Mouse (Mus musculus): ENCODE results near the gene Smco4. TPM values are rescaled to one million over a fixed set of nuclear protein-coding genes. Genes with fewer than 3 reads are reported as not detected.

Gene Smco4
- polyA plus RNA-seq, 1 experiment, result 10.5 TPM

DNA sequence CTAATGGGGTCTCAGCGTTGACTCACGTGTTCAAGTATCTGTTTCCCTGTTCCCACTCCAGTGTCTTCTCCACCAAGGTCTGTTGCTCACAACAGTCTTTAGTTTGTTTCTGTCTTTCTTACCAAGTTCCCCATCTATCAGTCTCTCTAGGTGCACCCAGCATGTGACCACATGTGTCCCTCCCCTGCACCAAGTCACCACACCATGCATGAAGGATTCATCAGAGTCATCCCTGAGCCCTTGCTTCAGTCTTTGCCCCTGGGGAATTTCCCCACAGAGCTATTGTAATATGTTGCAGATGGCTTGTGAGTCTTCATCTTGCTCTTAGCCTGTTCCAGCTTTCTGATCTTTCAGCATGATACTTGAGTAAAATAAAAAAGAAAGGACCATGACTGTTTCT, 40.9 kb downstream of the Smco4 start:
- H3K79me2 ChIP-seq (ENCODE audit: control insufficient read depth, insufficient read depth), result no peaks in the 10 kb centered on the region
- H3ac ChIP-seq (ENCODE audit: control insufficient read depth, insufficient read length), result no peak overlapping the region

DNA sequence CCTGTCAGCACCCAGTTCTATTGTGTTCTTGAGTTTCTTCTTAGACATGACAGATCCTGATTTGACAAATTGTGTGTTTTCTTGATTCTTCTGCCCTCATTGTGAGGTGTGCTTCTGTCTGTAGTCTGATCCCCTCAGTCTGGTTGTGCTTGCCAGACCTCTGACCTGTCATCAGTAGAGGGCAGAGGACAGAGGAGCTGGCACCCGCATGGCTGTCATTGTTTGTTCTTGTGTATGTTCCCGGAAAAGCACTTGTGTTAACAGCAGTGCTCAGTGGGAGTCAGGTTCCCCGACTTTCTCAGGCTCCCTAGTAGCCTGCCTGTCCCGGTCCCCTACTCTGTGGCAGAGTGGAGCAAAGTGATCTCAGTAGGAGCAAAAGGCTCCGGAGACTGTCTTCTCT, 42.2 kb downstream of the Smco4 start:
- H3K4me3 ChIP-seq, result no peak overlapping the region

More for the DNA sequence above, 40.9 kb downstream of the Smco4 start:
- H3K27me3 ChIP-seq (ENCODE audit: control insufficient read depth, insufficient read depth, insufficient read length), result no peaks in the 10 kb centered on the region
- no peak for TF ChIP-seq MYOG (IDR thresholded peaks at IDR 0.05; ENCODE audit: control insufficient read depth in 1 of 3, insufficient read depth in 1 of 3, insufficient read length in 2 of 3, low read depth in 2 of 3)
- TF ChIP-seq TCF12 (IDR thresholded peaks at IDR 0.05; ENCODE audit: insufficient read depth, poor library complexity, severe bottlenecking), result no peak
- TF ChIP-seq CEBPB (IDR thresholded peaks at IDR 0.05; ENCODE audit: insufficient read depth, poor library complexity, severe bottlenecking), result no peak
- no peak for TF ChIP-seq SRF (IDR thresholded peaks at IDR 0.05; ENCODE audit: control insufficient read depth, insufficient read length, low read depth)
- TF ChIP-seq MAX (IDR thresholded peaks at IDR 0.05; ENCODE audit: low read depth), result no peak
- no peak for TF ChIP-seq REST (IDR thresholded peaks at IDR 0.05; ENCODE audit: insufficient read depth, insufficient read length)
- H3K4me3 ChIP-seq, result no peak overlapping the region
- no peaks in the 10 kb centered on the region for H3K36me3 ChIP-seq (ENCODE audit: control insufficient read depth, insufficient read depth)
- no peak overlapping the region for H3K4me2 ChIP-seq (ENCODE audit: low read depth)

DNA sequence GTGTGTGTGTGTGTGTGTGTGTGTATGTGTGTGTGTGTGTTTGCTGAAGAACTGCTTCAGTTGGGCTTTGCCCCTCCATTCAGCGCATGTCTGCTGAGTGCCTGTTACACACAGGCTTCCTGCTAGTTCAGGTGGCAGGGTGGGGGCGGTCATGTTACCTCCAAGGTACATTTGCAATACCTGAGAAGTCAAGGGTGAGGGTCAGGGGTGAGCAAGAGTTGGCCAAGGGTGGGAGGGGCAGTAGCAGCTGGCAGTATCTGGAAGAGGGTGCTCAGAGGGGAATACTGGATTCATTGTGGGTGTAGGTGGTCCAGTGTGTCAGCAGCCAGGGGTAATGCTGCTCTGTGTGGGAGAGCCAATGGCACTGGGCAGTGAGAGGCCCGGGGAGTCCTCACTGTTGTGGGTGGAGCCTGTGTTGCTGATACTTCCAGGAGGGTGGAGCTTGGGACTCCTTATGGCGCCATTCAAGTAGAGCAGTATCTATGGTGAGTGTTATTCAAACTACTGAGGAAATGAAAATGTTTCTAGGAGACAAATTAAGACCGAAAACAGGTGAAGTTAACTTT, 43.7 kb downstream of the Smco4 start:
- H3K27me3 ChIP-seq (ENCODE audit: control insufficient read depth, insufficient read depth, insufficient read length), result no peaks in the 10 kb centered on the region
- H3K4me3 ChIP-seq, result no peak overlapping the region
- H3K4me2 ChIP-seq (ENCODE audit: low read depth), result no peak overlapping the region
- TF ChIP-seq MYOD1 (IDR thresholded peaks at IDR 0.05; ENCODE audit: control insufficient read depth in 1 of 3, insufficient read length in 2 of 3, low read depth in 2 of 3), result no peak
- no peak for TF ChIP-seq E2F4 (IDR thresholded peaks at IDR 0.05; ENCODE audit: insufficient read depth)
- TF ChIP-seq POLR2A (IDR thresholded peaks at IDR 0.05; ENCODE audit: insufficient read length, low read depth), result no peak
- no peak for TF ChIP-seq MYOG (IDR thresholded peaks at IDR 0.05; ENCODE audit: control insufficient read depth in 1 of 3, insufficient read depth in 1 of 3, insufficient read length in 2 of 3, low read depth in 2 of 3)
- TF ChIP-seq REST (IDR thresholded peaks at IDR 0.05; ENCODE audit: insufficient read depth, insufficient read length), result no peak
- TF ChIP-seq USF1 (IDR thresholded peaks at IDR 0.05; ENCODE audit: low read depth), result no peak
- no peak for TF ChIP-seq SRF (IDR thresholded peaks at IDR 0.05; ENCODE audit: control insufficient read depth, insufficient read length, low read depth)
- TF ChIP-seq TCF3 (IDR thresholded peaks at IDR 0.05; ENCODE audit: insufficient read length, low read depth), result no peak
- no peak for TF ChIP-seq TCF12 (IDR thresholded peaks at IDR 0.05; ENCODE audit: insufficient read depth, poor library complexity, severe bottlenecking)
- TF ChIP-seq POLR2AphosphoS2 (IDR thresholded peaks at IDR 0.05; ENCODE audit: insufficient read length, low read depth), result no peak
- TF ChIP-seq MAX (IDR thresholded peaks at IDR 0.05; ENCODE audit: low read depth), result no peak
- no peak for TF ChIP-seq CEBPB (IDR thresholded peaks at IDR 0.05; ENCODE audit: insufficient read depth, poor library complexity, severe bottlenecking)
- no peaks in the 10 kb centered on the region for H3K79me2 ChIP-seq (ENCODE audit: control insufficient read depth, insufficient read depth)
- H3ac ChIP-seq (ENCODE audit: control insufficient read depth, insufficient read length), result no peak overlapping the region
- H3K36me3 ChIP-seq (ENCODE audit: control insufficient read depth, insufficient read depth), result no peaks in the 10 kb centered on the region

More for the DNA sequence above, 42.2 kb downstream of the Smco4 start:
- H3K4me2 ChIP-seq (ENCODE audit: low read depth), result no peak overlapping the region
- no peaks in the 10 kb centered on the region for H3K79me2 ChIP-seq (ENCODE audit: control insufficient read depth, insufficient read depth)
- no peaks in the 10 kb centered on the region for H3K27me3 ChIP-seq (ENCODE audit: control insufficient read depth, insufficient read depth, insufficient read length)
- H3K36me3 ChIP-seq (ENCODE audit: control insufficient read depth, insufficient read depth), result no peaks in the 10 kb centered on the region
- no peak for TF ChIP-seq SRF (IDR thresholded peaks at IDR 0.05; ENCODE audit: control insufficient read depth, insufficient read length, low read depth)
- no peak for TF ChIP-seq E2F4 (IDR thresholded peaks at IDR 0.05; ENCODE audit: insufficient read depth)
- TF ChIP-seq USF1 (IDR thresholded peaks at IDR 0.05; ENCODE audit: low read depth), result no peak
- no peak for TF ChIP-seq REST (IDR thresholded peaks at IDR 0.05; ENCODE audit: insufficient read depth, insufficient read length)
- TF ChIP-seq CEBPB (IDR thresholded peaks at IDR 0.05; ENCODE audit: insufficient read depth, poor library complexity, severe bottlenecking), result no peak
- no peak for TF ChIP-seq TCF12 (IDR thresholded peaks at IDR 0.05; ENCODE audit: insufficient read depth, poor library complexity, severe bottlenecking)
- TF ChIP-seq POLR2AphosphoS2 (IDR thresholded peaks at IDR 0.05; ENCODE audit: insufficient read length, low read depth), result no peak
- no peak for TF ChIP-seq MYOD1 (IDR thresholded peaks at IDR 0.05; ENCODE audit: control insufficient read depth in 1 of 3, insufficient read length in 2 of 3, low read depth in 2 of 3)
- TF ChIP-seq MYOG (IDR thresholded peaks at IDR 0.05; ENCODE audit: control insufficient read depth in 1 of 3, insufficient read depth in 1 of 3, insufficient read length in 2 of 3, low read depth in 2 of 3), result no peak
- TF ChIP-seq TCF3 (IDR thresholded peaks at IDR 0.05; ENCODE audit: insufficient read length, low read depth), result no peak
- no peak for TF ChIP-seq MAX (IDR thresholded peaks at IDR 0.05; ENCODE audit: low read depth)
- no peak for TF ChIP-seq POLR2A (IDR thresholded peaks at IDR 0.05; ENCODE audit: insufficient read length, low read depth)
- H3ac ChIP-seq (ENCODE audit: control insufficient read depth, insufficient read length), result no peak overlapping the region

DNA sequence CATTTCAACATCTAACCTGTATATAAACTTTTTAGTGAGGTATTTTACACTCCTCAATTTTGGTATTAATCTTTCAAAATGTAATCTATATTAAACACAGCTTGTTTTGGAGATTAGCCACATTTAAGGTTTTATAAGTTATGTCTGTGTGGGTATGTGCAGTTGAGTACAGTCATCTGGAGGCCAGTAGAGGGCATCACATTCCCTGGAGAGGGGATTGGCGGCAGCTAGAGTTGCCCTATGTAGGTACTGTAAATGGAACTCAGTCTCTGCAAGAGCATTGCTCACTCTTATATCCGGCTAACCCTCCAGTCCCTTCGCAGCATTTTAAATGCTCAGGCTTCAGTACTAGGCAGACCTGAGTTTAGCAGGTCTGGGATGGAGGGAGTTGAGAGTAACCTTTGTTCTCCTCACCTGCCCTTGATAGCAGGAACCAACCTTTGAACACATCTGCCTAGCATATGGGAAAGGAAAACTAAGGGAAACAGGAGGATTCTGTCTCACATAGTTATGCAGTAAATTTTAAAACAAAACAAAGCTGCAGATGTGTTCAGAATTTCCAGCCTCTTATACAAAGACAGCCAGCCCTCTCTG, 44.3 kb downstream of the Smco4 start:
- no peaks in the 10 kb centered on the region for H3K36me3 ChIP-seq (ENCODE audit: control insufficient read depth, insufficient read depth)
- no peak overlapping the region for H3K4me2 ChIP-seq (ENCODE audit: low read depth)
- no peaks in the 10 kb centered on the region for H3K27me3 ChIP-seq (ENCODE audit: control insufficient read depth, insufficient read depth, insufficient read length)
- H3K79me2 ChIP-seq (ENCODE audit: control insufficient read depth, insufficient read depth), result no peaks in the 10 kb centered on the region
- no peak overlapping the region for H3K4me3 ChIP-seq
- no peak overlapping the region for H3ac ChIP-seq (ENCODE audit: control insufficient read depth, insufficient read length)
- no peak for TF ChIP-seq TCF3 (IDR thresholded peaks at IDR 0.05; ENCODE audit: insufficient read length, low read depth)
- TF ChIP-seq E2F4 (IDR thresholded peaks at IDR 0.05; ENCODE audit: insufficient read depth), result no peak
- TF ChIP-seq MYOG (IDR thresholded peaks at IDR 0.05; ENCODE audit: control insufficient read depth in 1 of 3, insufficient read depth in 1 of 3, insufficient read length in 2 of 3, low read depth in 2 of 3), result no peak
- TF ChIP-seq POLR2A (IDR thresholded peaks at IDR 0.05; ENCODE audit: insufficient read length, low read depth), result no peak
- TF ChIP-seq POLR2AphosphoS2 (IDR thresholded peaks at IDR 0.05; ENCODE audit: insufficient read length, low read depth), result no peak
- TF ChIP-seq TCF12 (IDR thresholded peaks at IDR 0.05; ENCODE audit: insufficient read depth, poor library complexity, severe bottlenecking), result no peak
- TF ChIP-seq CEBPB (IDR thresholded peaks at IDR 0.05; ENCODE audit: insufficient read depth, poor library complexity, severe bottlenecking), result no peak
- no peak for TF ChIP-seq MAX (IDR thresholded peaks at IDR 0.05; ENCODE audit: low read depth)
- no peak for TF ChIP-seq USF1 (IDR thresholded peaks at IDR 0.05; ENCODE audit: low read depth)
- no peak for TF ChIP-seq SRF (IDR thresholded peaks at IDR 0.05; ENCODE audit: control insufficient read depth, insufficient read length, low read depth)
- no peak for TF ChIP-seq MYOD1 (IDR thresholded peaks at IDR 0.05; ENCODE audit: control insufficient read depth in 1 of 3, insufficient read length in 2 of 3, low read depth in 2 of 3)
- no peak for TF ChIP-seq REST (IDR thresholded peaks at IDR 0.05; ENCODE audit: insufficient read depth, insufficient read length)

Data from myocyte (in vitro differentiated cells).